Mouse (Mus musculus): Measurements from ENCODE around the gene Pde8b. TPM values are rescaled to one million over a fixed set of nuclear protein-coding genes. Genes with fewer than 3 reads are reported as not detected.

Gene Pde8b
- polyA plus RNA-seq, 1 experiment from 2014 or later = 1.5 TPM

- peaks cover 5% of the 10 kb centered on the region; the same call in 1 of the 2 replicates for H3K4me1 ChIP-seq
- WGBS = 90% methylated on average over 7 of the region's 7 CpGs
- no peaks in the 10 kb centered on the region for H3K9me3 ChIP-seq
- no peak overlapping the region for H3K27ac ChIP-seq
- H3K36me3 ChIP-seq (replicated peaks) = no peaks in the 10 kb centered on the region
- no peaks in the 10 kb centered on the region; the same call in 1 of the 2 replicates for H3K27me3 ChIP-seq (ENCODE audit: poor library complexity, severe bottlenecking)
- no peak for DNase-seq (ENCODE audit: extremely low spot score, low spot score)
- no peak overlapping the region for H3K4me3 ChIP-seq
These were observed 238.4 kb downstream of the Pde8b start for GRCm38 (mm10) chr13:95011546-95012257.

- Histone ChIP-seq H3K4me3 (no peak overlapping the region), H3K9me3 (no peaks in the 10 kb centered on the region), H3K4me1 (no peaks in the 10 kb centered on the region), H3K27ac (no peak overlapping the region), H3K27me3 (ENCODE audit: poor library complexity, severe bottlenecking) (no peaks in the 10 kb centered on the region), H3K36me3 (replicated peaks) (no peaks in the 10 kb centered on the region)
- WGBS = 88% methylated on average over 7 of the region's 7 CpGs
- no peak for DNase-seq (ENCODE audit: extremely low spot score, low spot score)
These were observed 240.9 kb downstream of the Pde8b start for GRCm38 (mm10) chr13:95009261-95009660.

DNA sequence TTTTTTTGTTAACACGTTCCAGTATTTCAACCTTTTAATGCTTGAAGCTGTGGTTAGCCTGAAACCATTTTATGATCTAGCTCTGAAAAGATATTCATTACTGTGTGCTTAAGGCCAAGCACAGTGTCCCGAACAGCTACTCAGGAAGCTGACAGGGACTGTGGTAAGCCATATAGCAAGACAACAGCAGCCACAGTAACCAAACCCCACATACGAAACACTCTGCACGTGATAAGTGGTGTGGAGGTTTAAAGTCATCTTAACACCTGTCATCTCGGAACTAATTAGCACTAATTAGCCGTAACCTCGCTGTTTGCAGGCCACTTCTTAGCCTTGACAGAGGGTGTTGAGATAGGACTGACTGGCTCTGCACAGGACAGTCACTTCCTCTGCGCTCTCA, 242.9 kb downstream of the Pde8b start:
- H3K4me1 ChIP-seq = no peaks in the 10 kb centered on the region
- no peak for DNase-seq (ENCODE audit: extremely low spot score, low spot score)
- WGBS = 86% methylated on average over 8 of the region's 8 CpGs

DNA sequence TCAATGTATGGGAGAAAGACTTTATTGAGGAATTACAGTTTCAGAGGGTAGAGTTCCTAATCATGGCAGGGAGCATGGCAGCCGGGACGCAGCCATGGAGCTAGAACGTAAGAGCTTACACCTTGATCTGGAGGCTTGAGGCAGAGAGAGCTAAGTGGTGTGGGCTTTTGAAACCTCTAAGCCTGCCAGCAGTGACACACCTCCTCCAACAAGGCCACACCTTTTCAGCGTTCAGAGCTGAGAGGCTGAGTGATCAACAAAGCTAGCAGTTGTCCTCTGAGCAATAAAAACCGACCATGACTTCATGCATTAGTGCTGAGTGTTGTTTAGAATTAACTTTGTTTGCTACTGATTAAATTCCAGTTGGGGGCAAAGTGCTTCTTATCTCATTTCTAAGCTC, 259.6 kb downstream of the Pde8b start:
- H3K4me1 ChIP-seq = 0 out of 2 replicates have a peak, but pooled peaks cover 4% of the 10 kb centered on the region
- 74% methylated on average over 5 of the region's 5 CpGs for WGBS
- no peaks in the 10 kb centered on the region for H3K27me3 ChIP-seq (ENCODE audit: poor library complexity, severe bottlenecking)

More for the DNA sequence above, 242.9 kb downstream of the Pde8b start:
- H3K27ac ChIP-seq = no peak overlapping the region
- H3K36me3 ChIP-seq (replicated peaks) = no peaks in the 10 kb centered on the region
- no peaks in the 10 kb centered on the region for H3K9me3 ChIP-seq
- no peak overlapping the region for H3K4me3 ChIP-seq
- no peaks in the 10 kb centered on the region for H3K27me3 ChIP-seq (ENCODE audit: poor library complexity, severe bottlenecking)

GRCm38 (mm10) chr13:94979081-94979480, 271.1 kb downstream of the Pde8b start:
- Histone ChIP-seq H3K36me3 (replicated peaks) (peaks cover 3% of the 10 kb centered on the region; the same call in 1 of the 2 replicates), H3K27me3 (ENCODE audit: poor library complexity, severe bottlenecking) (no peaks in the 10 kb centered on the region), H3K27ac (no peak overlapping the region), H3K9me3 (no peaks in the 10 kb centered on the region), H3K4me1 (peaks cover 28% of the 10 kb centered on the region), H3K4me3 (no peak overlapping the region)
- WGBS = 36% methylated on average over 7 of the region's 7 CpGs
- DNase-seq (ENCODE audit: extremely low spot score, low spot score) = no peak

More for the DNA sequence above, 259.6 kb downstream of the Pde8b start:
- no peak for DNase-seq (ENCODE audit: extremely low spot score, low spot score)
- Histone ChIP-seq H3K9me3 (no peaks in the 10 kb centered on the region), H3K27ac (no peak overlapping the region), H3K36me3 (replicated peaks) (no peaks in the 10 kb centered on the region), H3K4me3 (no peak overlapping the region)

DNA sequence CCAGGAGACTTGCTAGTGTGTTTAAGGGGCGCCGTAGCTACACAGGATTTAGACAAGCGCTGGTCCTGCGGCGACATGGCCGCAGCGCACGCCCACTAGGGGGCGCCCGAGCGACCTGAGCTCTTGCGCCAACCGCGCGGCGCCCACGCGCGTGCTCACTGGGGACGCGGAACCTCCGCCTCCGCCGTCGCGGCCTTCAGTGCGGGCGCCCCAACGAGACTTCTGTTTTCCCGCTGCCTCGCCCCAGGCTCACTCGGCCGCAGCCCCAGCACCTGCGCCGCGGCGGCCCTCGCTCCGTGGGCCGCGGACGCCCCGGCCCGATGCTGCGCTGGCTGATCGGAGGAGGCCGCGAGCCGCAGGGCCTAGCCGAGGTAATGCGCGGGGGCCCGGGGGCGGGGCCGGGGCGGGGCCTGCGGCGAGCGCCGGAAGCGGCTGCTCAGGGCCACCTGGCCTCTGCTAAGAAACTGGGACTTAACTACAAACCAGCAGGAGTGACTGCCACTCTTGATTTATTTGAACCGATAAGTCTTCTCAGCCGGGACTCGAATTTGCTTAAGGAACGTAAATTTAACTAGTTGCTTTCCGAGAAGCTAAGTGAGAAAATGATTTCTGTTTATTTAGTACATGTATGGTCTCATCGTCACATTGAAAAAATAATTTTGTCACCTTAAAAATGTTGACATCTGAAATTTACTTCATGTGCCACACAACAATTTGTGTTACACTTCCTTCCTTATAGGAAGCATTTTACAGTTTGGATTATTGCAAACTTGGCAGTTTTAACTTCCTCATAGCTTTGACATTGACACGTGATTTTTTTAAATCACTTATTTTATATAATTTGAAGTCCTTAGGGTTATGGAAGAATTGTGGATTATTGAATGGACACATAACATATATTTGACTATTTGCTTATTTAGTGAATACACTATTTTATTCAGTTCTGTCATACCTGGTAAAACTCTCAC, 273.6 kb downstream of the Pde8b start, which contains the start of gene Wdr41:
Gene Wdr41 (plus strand): TSS at position 126 of the 968 bp plus-strand sequence.
- peak; percentile 86 for DNase-seq (ENCODE audit: extremely low spot score, low spot score)
- H3K4me3 ChIP-seq = peak within 1 kb of the TSS; percentile 81
- H3K9me3 ChIP-seq = no peaks in the 10 kb centered on the region
- H3K27me3 ChIP-seq (ENCODE audit: poor library complexity, severe bottlenecking) = no peaks in the 10 kb centered on the region
- H3K4me1 ChIP-seq = peaks cover 28% of the 10 kb centered on the region
- peak within 1 kb of the TSS; percentile 99 for H3K27ac ChIP-seq
- H3K36me3 ChIP-seq (replicated peaks) = no peaks in the 10 kb centered on the region; the same call in 1 of the 2 replicates
- WGBS = 2% methylated on average over 68 of the region's 68 CpGs

- Histone ChIP-seq H3K27me3 (ENCODE audit: poor library complexity, severe bottlenecking) (no peaks in the 10 kb centered on the region), H3K9me3 (no peaks in the 10 kb centered on the region), H3K4me3 (peak overlapping the region; percentile 81), H3K4me1 (peaks cover 28% of the 10 kb centered on the region), H3K27ac (peak overlapping the region; percentile 99), H3K36me3 (replicated peaks) (no peaks in the 10 kb centered on the region; the same call in 1 of the 2 replicates)
- 23% methylated on average over 9 of the region's 9 CpGs for WGBS
- DNase-seq (ENCODE audit: extremely low spot score, low spot score) = no peak
These were observed 274.3 kb downstream of the Pde8b start for GRCm38 (mm10) chr13:94975828-94976218.

Other genes with a start within 250 kb of the Pde8b start
- gene Zbed3, start 73.3 kb upstream of the Pde8b start, polyA plus RNA-seq (2016; fragmentation: Nextera tagmentation; extraction: Ambion mirVana) = 51.6 and 55.2 TPM in 2 replicates
- 39.5 and 41.0 TPM in 2 replicates for gene Aggf1, start 125.0 kb upstream of the Pde8b start, polyA plus RNA-seq (2016; fragmentation: Nextera tagmentation; extraction: Ambion mirVana)
- gene Crhbp, start 194.6 kb upstream of the Pde8b start, polyA plus RNA-seq (2016; fragmentation: Nextera tagmentation; extraction: Ambion mirVana) = 1.2 and 1.4 TPM in 2 replicates
- gene S100z, start 228.4 kb upstream of the Pde8b start, polyA plus RNA-seq (2016; fragmentation: Nextera tagmentation; extraction: Ambion mirVana) = not detected in 2 replicates

All from forebrain, embryonic 10.5 days (tissue).